Mouse (Mus musculus) kidney, embryonic 16.5 days (tissue): ENCODE results near the gene Dpf1. TPM values are rescaled to one million over a fixed set of nuclear protein-coding genes. Genes with fewer than 3 reads are reported as not detected.
A peak's percentile ranks its signal among the peaks of the same experiment; 100 is the strongest.

Experiments
- ATAC-seq: fragments of 200-750 bp; cut with Nextera tagmentation; 2 replicates; pipeline ENCODE4 v1.8.0; 2017; ENCODE audit warnings: moderate TSS enrichment; ENCODE audit not compliant: low FRiP score, low TSS enrichment
- H3K27ac ChIP-seq: fragments of 300-500 bp; sonication (generic); 2 replicates; pipeline ENCODE4 v1.5.1; 2014; ENCODE audit warnings: low read length
- H3K27me3 ChIP-seq: fragments of 300-500 bp; sonication (generic); 2 replicates; pipeline ENCODE4 v1.6.1; 2014; ENCODE audit warnings: low read length, control low read depth, mixed read lengths; ENCODE audit not compliant: insufficient read depth
- H3K36me3 ChIP-seq: fragments of 300-500 bp; sonication (generic); 2 replicates; pipeline ENCODE4 v1.6.1; 2014; ENCODE audit warnings: low read length, control low read depth, mixed read lengths; ENCODE audit not compliant: insufficient read depth
- H3K4me1 ChIP-seq: fragments of 300-500 bp; sonication (generic); 2 replicates; pipeline ENCODE4 v1.6.1; 2014; ENCODE audit warnings: low read length, control low read depth, mixed read lengths; ENCODE audit not compliant: insufficient read depth
- H3K4me2 ChIP-seq: fragments of 300-500 bp; sonication (generic); replicated peaks from 2 replicates; pipeline ENCODE4 v1.6.1; 2014; ENCODE audit warnings: low read depth, low read length
- H3K4me3 ChIP-seq: fragments of 300-500 bp; sonication (generic); 2 replicates; pipeline ENCODE4 v1.5.1; 2014; ENCODE audit warnings: mild to moderate bottlenecking, low read length
- H3K9ac ChIP-seq: fragments of 300-500 bp; sonication (generic); replicated peaks from 2 replicates; pipeline ENCODE4 v1.6.1; 2014; ENCODE audit warnings: low read length
- H3K9me3 ChIP-seq: fragments of 300-500 bp; sonication (generic); 2 replicates; pipeline ENCODE4 v1.6.1; 2016; ENCODE audit warnings: low read length, control low read depth
- WGBS: fragments of 180-500 bp; shearing (Covaris S2); extraction: QIAGEN DNeasy Blood & Tissue Kit; methylation state at CpG from one replicate; pipeline ENCODE4 v1.1.7; 2014; 5-methylcytosine and 5-hydroxymethylcytosine counted together
- polyA plus RNA-seq: library from polyadenylated mRNA; unstranded; fragments of >200 nt; fragmentation: Nextera tagmentation; extraction: Ambion mirVana; gene quantifications from 2 replicates; pipeline ENCODE4 v1.2.1, GENCODE M21; 2015

Dpf1 gene
- polyA plus RNA-seq, 1 experiment from 2014 or later: 3.5 TPM

- Histone ChIP-seq H3K4me2 (no peak overlapping the region), H3K27ac (no peak overlapping the region), H3K9ac (no peak overlapping the region), H3K27me3 (peaks cover 27% of the 10 kb centered on the region), H3K36me3 (no peaks in the 10 kb centered on the region), H3K4me1 (peaks cover 25% of the 10 kb centered on the region), H3K9me3 (no peaks in the 10 kb centered on the region), H3K4me3 (no peak overlapping the region)
- 92% methylated on average over 6 of the region's 6 CpGs for WGBS
- no peak for ATAC-seq
Observed at GRCm38 (mm10) chr7:29284523-29284922, 19.2 kb upstream of the Dpf1 start.

DNA sequence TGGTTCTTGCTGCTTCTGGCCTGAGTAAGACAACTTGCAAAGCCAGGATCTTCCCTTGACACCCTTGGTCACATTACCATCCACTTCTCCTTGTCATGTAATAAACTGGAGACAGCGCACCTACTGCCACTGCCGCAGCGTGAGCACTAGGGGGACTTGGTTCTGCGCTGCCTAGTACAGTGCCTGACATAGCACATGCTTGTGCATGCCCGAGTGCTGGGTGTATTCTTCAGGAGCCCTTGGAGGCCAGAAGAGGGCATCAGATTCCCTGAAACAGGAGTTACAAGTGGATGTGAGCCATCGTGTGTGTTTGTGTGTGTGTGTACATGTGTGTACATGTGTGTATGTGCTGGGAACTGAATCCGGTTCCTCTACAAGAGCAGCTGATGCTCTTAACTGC, 16.3 kb upstream of the Dpf1 start:
- no peak overlapping the region for H3K4me2 ChIP-seq
- ATAC-seq: no peak
- 87% methylated on average over 7 of the region's 7 CpGs for WGBS

GRCm38 (mm10) chr7:29288079-29288478, 15.7 kb upstream of the Dpf1 start:
- WGBS: 88% methylated on average over 2 of the region's 2 CpGs
- Histone ChIP-seq H3K9me3 (no peaks in the 10 kb centered on the region), H3K9ac (no peak overlapping the region), H3K27ac (no peak overlapping the region), H3K27me3 (peaks cover 3% of the 10 kb centered on the region; the same call in 1 of the 2 replicates), H3K4me3 (no peak overlapping the region), H3K4me1 (peaks cover 44% of the 10 kb centered on the region), H3K36me3 (no peaks in the 10 kb centered on the region), H3K4me2 (no peak overlapping the region)
- ATAC-seq: no peak

More for the DNA sequence above, 16.3 kb upstream of the Dpf1 start:
- H3K27ac ChIP-seq: no peak overlapping the region
- H3K9me3 ChIP-seq: no peaks in the 10 kb centered on the region
- no peaks in the 10 kb centered on the region for H3K36me3 ChIP-seq
- H3K4me3 ChIP-seq: no peak overlapping the region
- H3K27me3 ChIP-seq: peaks cover 3% of the 10 kb centered on the region
- no peak overlapping the region for H3K9ac ChIP-seq
- peaks cover 38% of the 10 kb centered on the region for H3K4me1 ChIP-seq

GRCm38 (mm10) chr7:29288942-29289638, 14.7 kb upstream of the Dpf1 start, which contains the start of gene Ppp1r14a:
Gene Ppp1r14a, plus strand, starts transcription at chr7:29289308.
- no peaks in the 10 kb centered on the region for H3K9me3 ChIP-seq
- no peaks in the 10 kb centered on the region for H3K36me3 ChIP-seq
- H3K4me3 ChIP-seq: peak within 1 kb of the TSS; percentile 62
- peak within 1 kb of the TSS; percentile 63 for H3K9ac ChIP-seq
- H3K27ac ChIP-seq: peak within 1 kb of the TSS; percentile 81
- peak; percentile 12; the same call in 1 of the 2 replicates for ATAC-seq
- H3K27me3 ChIP-seq: peaks cover 3% of the 10 kb centered on the region; the same call in 1 of the 2 replicates
- under 1% methylated on average over 58 of the region's 59 CpGs for WGBS
- H3K4me2 ChIP-seq: peak within 1 kb of the TSS; percentile 92
- peaks cover 53% of the 10 kb centered on the region for H3K4me1 ChIP-seq

- 45% methylated on average over 6 of the region's 6 CpGs for WGBS
- Histone ChIP-seq H3K4me1 (peaks cover 53% of the 10 kb centered on the region), H3K4me2 (peak overlapping the region; percentile 92), H3K27ac (peak overlapping the region; percentile 81), H3K4me3 (peak overlapping the region; percentile 62), H3K36me3 (no peaks in the 10 kb centered on the region), H3K27me3 (peaks cover 5% of the 10 kb centered on the region; the same call in 1 of the 2 replicates), H3K9ac (peak overlapping the region; percentile 63), H3K9me3 (no peaks in the 10 kb centered on the region)
- no peak for ATAC-seq
Observed at GRCm38 (mm10) chr7:29289856-29290255, 13.9 kb upstream of the Dpf1 start.

GRCm38 (mm10) chr7:29290691-29291485, 12.9 kb upstream of the Dpf1 start:
- H3K36me3 ChIP-seq: no peaks in the 10 kb centered on the region
- peaks cover 53% of the 10 kb centered on the region for H3K4me1 ChIP-seq
- H3K9ac ChIP-seq: peak overlapping the region; percentile 55
- H3K4me2 ChIP-seq: peak overlapping the region; percentile 92
- H3K9me3 ChIP-seq: no peaks in the 10 kb centered on the region
- H3K27me3 ChIP-seq: 0 out of 2 replicates have a peak, but pooled peaks cover 5% of the 10 kb centered on the region
- ATAC-seq: no peak
- H3K4me3 ChIP-seq: peak overlapping the region; percentile 9
- peak overlapping the region; percentile 81 for H3K27ac ChIP-seq
- 26% methylated on average over 11 of the region's 11 CpGs for WGBS

- Histone ChIP-seq H3K9ac (peak overlapping the region; percentile 55), H3K4me1 (peaks cover 53% of the 10 kb centered on the region), H3K27ac (peak overlapping the region; percentile 81), H3K4me3 (peak overlapping the region; percentile 14; the same call in 1 of the 2 replicates), H3K36me3 (no peaks in the 10 kb centered on the region), H3K4me2 (peak overlapping the region; percentile 92), H3K27me3 (0 out of 2 replicates have a peak, but pooled peaks cover 5% of the 10 kb centered on the region), H3K9me3 (no peaks in the 10 kb centered on the region)
- peak; percentile 18 for ATAC-seq
- whole genome bisulfite sequencing: 10% methylated on average over 5 of the region's 7 CpGs
Observed at GRCm38 (mm10) chr7:29291616-29292457, 11.9 kb upstream of the Dpf1 start.

DNA sequence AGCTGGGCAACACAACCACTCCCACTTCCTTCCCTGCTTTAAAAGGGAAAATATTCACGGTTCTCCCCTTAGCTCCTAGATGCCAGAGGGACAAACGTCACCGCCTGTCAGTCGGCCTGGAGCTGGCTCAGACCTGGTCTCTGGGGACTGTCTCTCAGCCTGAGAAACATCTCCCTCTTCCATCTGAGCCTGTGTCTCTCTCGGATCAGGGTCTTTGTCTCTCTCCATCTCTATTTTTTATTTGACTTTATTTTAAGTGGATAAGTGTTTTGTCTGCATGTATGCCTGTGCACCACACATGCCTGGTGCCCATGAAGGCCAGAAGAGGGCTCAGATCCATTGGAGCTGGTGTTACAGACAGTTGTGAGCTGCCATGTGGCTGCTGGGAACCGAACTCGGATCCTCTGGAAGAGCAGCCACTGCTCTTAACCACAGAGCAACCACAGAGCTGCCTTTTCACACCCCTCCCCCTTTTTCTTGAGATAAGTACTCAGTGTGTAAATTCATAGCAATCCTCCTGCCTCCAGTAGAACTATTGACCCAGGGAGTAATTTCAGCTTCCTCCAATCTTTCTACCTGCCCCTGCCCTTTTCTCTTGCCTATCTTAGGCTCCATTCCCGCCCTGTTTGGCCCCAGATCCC, 11.2 kb upstream of the Dpf1 start:
- WGBS: 16% methylated on average over 8 of the region's 8 CpGs
- peaks cover 53% of the 10 kb centered on the region for H3K4me1 ChIP-seq

More for the DNA sequence above, 11.2 kb upstream of the Dpf1 start:
- no peak for ATAC-seq
- Histone ChIP-seq H3K27me3 (0 out of 2 replicates have a peak, but pooled peaks cover 5% of the 10 kb centered on the region), H3K4me2 (peak overlapping the region; percentile 20; the same call in 1 of the 2 replicates), H3K9me3 (no peaks in the 10 kb centered on the region), H3K9ac (no peak overlapping the region), H3K36me3 (no peaks in the 10 kb centered on the region), H3K4me3 (no peak overlapping the region), H3K27ac (peak overlapping the region; percentile 80)
